Mouse (Mus musculus): ENCODE results near the gene Slc39a2. TPM values are rescaled to one million over a fixed set of nuclear protein-coding genes. Genes with fewer than 3 reads are reported as not detected.

Slc39a2 gene
- polyA plus RNA-seq, 1 experiment from 2014 or later: 0.98 TPM

DNA sequence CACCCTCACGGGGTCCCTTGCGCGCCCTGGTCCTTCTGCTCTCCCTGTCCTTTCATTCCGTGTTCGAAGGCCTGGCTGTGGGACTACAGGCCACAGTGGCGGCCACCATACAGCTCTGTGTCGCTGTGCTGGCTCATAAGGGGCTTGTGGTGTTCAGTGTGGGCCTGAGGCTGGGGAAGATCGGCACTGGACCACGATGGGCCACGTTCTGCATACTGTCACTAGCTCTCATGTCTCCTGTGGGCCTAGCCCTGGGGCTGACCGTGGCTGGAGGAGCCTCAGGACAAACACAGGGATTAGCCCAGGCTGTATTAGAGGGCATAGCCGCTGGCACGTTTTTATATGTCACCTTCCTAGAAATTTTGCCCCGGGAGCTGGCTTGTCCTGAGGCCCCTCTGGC lies 2.4 kb downstream of the Slc39a2 start:
- H3K4me2 ChIP-seq (ENCODE audit: low read depth, low read length): no peak overlapping the region
- H3K36me3 ChIP-seq (ENCODE audit: control insufficient read depth, insufficient read depth, low read length): peaks cover 11% of the 10 kb centered on the region; the same call in 1 of the 2 replicates
- no peak overlapping the region for H3K4me3 ChIP-seq (replicated peaks; ENCODE audit: low read length)
- no peaks in the 10 kb centered on the region for H3K27me3 ChIP-seq (ENCODE audit: control insufficient read depth, insufficient read depth, low read length)
- no peak overlapping the region for H3K27ac ChIP-seq (ENCODE audit: low read length)
- H3K4me1 ChIP-seq (ENCODE audit: control insufficient read depth, insufficient read depth, low read length): no peaks in the 10 kb centered on the region
- no peak for ATAC-seq (ENCODE audit: insufficient read depth, low FRiP score)
- H3K9ac ChIP-seq (ENCODE audit: low read length): 0 out of 2 replicates have a peak overlapping the region, but pooled peaks have one; percentile 2
- 76% methylated on average over 14 of the region's 14 CpGs for WGBS
- no peaks in the 10 kb centered on the region for H3K9me3 ChIP-seq (replicated peaks; ENCODE audit: control insufficient read depth, low read length)

DNA sequence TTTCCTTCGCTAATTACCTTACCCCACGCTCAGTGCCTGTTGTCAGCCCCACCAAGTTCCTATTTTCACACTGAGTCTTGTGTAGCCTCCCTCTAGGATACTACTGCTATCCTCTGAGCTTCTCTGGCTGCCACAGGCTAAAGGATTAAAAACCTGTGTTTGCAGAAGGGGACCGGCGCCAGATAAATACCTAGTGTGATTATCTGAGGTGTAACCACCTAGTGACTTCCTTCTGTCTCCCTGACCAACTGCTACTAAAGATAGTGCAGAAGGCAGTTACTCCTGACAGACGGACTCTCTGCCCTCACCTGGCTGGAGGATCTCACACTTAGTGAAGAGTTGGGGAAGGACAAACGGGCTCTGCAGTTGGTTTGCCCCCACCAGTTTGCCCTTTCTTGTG lies 3.3 kb downstream of the Slc39a2 start:
- no peak overlapping the region for H3K4me2 ChIP-seq (ENCODE audit: low read depth, low read length)
- H3K4me3 ChIP-seq (replicated peaks; ENCODE audit: low read length): no peak overlapping the region
- H3K27ac ChIP-seq (ENCODE audit: low read length): no peak overlapping the region
- no peak for ATAC-seq (ENCODE audit: insufficient read depth, low FRiP score)
- H3K9me3 ChIP-seq (replicated peaks; ENCODE audit: control insufficient read depth, low read length): no peaks in the 10 kb centered on the region
- H3K27me3 ChIP-seq (ENCODE audit: control insufficient read depth, insufficient read depth, low read length): no peaks in the 10 kb centered on the region
- peaks cover 9% of the 10 kb centered on the region; the same call in 1 of the 2 replicates for H3K36me3 ChIP-seq (ENCODE audit: control insufficient read depth, insufficient read depth, low read length)
- no peaks in the 10 kb centered on the region for H3K4me1 ChIP-seq (ENCODE audit: control insufficient read depth, insufficient read depth, low read length)
- H3K9ac ChIP-seq (ENCODE audit: low read length): no peak overlapping the region
- WGBS: 66% methylated on average over 6 of the region's 6 CpGs

DNA sequence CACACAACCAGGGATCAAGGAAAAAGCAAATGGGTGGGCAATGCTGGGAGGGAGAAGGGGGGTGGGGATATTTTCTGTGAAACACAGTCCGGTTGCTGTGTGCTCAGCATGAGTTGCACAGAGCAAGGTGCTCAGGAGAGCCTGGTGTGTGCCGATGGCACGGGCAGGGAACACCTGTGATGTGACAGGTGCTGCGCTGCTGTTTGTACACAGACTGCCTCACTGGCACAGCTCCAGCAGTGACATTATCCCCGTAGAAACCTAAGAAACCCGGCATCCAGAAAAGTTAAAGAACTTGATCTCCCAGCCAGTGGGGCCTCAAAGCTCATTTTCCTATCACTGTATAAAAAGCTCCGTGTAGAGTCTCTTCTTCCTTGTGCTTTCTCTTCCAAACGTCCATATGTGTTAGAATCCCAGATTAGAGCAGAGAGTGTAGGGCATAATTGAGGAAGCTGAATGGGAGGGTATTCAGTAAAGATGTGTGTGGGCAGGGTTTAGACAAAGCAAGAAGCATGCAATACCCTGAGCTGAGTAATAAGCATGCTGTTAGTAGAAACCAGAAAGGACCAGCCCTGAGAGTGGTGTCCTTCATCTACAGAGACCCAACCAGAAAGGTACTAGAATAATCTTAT lies 4.0 kb downstream of the Slc39a2 start:
- Histone ChIP-seq H3K4me3 (replicated peaks; ENCODE audit: low read length) (no peak overlapping the region), H3K27ac (ENCODE audit: low read length) (no peak overlapping the region), H3K9me3 (replicated peaks; ENCODE audit: control insufficient read depth, low read length) (no peaks in the 10 kb centered on the region), H3K4me2 (ENCODE audit: low read depth, low read length) (no peak overlapping the region), H3K36me3 (ENCODE audit: control insufficient read depth, insufficient read depth, low read length) (peaks cover 3% of the 10 kb centered on the region; the same call in 1 of the 2 replicates), H3K27me3 (ENCODE audit: control insufficient read depth, insufficient read depth, low read length) (no peaks in the 10 kb centered on the region), H3K4me1 (ENCODE audit: control insufficient read depth, insufficient read depth, low read length) (no peaks in the 10 kb centered on the region), H3K9ac (ENCODE audit: low read length) (no peak overlapping the region; the same call in 1 of the 2 replicates)
- 53% methylated on average over 8 of the region's 8 CpGs for WGBS
- ATAC-seq (ENCODE audit: insufficient read depth, low FRiP score): no peak

DNA sequence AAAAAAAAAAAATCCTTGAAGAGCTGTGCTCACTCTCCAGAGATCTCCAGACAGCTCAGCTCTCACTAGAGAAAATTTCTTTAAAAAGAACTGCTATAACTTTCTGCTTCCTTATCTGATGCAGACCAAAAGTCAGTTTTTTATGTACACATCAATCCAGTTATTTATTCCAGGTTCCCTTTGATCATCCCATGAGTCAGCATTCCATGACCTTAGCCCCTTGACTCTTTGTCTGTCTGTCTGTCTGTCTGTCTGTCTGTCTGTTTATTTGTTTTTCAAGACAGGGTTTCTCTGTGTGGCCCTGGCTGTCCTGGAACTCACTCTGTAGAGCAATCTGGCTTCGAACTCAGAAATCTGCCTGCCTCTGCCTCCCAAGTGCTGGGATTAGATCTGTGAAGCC lies 6.7 kb downstream of the Slc39a2 start:
- no peaks in the 10 kb centered on the region; the same call in 1 of the 2 replicates for H3K4me1 ChIP-seq (ENCODE audit: control insufficient read depth, insufficient read depth, low read length)
- no peak overlapping the region for H3K9ac ChIP-seq (ENCODE audit: low read length)
- H3K4me3 ChIP-seq (replicated peaks; ENCODE audit: low read length): no peak overlapping the region
- H3K9me3 ChIP-seq (replicated peaks; ENCODE audit: control insufficient read depth, low read length): no peaks in the 10 kb centered on the region
- H3K27me3 ChIP-seq (ENCODE audit: control insufficient read depth, insufficient read depth, low read length): no peaks in the 10 kb centered on the region
- H3K27ac ChIP-seq (ENCODE audit: low read length): no peak overlapping the region
- no peak overlapping the region for H3K4me2 ChIP-seq (ENCODE audit: low read depth, low read length)
- H3K36me3 ChIP-seq (ENCODE audit: control insufficient read depth, insufficient read depth, low read length): no peaks in the 10 kb centered on the region
- ATAC-seq (ENCODE audit: insufficient read depth, low FRiP score): no peak
- WGBS: 93% methylated on average over 1 of the region's 1 CpGs

DNA sequence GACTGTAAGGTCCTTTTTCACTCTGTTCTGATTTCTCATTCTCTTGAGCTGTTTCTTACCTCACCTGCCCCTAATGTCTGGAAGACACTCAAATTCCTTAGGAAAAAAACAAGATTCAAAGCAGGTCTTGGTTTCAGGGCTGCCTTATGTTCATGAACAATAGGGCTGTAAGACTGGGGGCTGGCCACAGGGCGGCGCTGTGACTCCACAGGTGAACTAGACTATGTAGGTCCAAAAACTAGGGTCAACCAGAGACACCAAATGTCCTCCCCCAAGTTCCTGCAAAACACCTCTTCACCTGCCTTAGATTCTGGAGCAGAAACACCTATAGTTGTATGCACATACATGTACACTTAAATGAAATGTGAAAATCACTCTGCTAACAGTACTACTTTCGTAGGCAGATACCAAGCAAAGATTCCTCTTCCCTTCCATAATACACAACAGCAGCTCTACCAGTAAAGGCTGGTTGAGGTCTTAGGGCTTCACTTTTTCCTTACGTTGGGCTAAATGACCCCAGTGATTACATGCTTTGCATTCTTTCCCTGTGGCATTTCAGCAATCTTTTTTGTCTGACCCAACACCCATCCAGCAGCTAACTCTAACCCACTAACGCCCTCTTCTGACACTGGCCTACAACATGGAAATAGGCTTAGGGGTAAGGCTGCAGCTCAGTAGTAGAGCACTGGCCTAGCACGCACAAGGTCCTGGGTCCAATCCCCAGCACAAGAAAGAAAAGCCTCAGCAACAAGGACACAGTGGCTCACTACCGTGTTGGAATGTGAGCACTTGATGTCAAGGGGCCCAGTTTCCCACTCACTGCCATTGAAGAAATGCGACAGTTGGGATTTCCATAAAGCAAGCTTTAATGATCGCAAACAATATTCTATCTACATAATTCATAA lies 10.4 kb downstream of the Slc39a2 start:
- Histone ChIP-seq H3K9ac (ENCODE audit: low read length) (no peak overlapping the region), H3K4me2 (ENCODE audit: low read depth, low read length) (no peak overlapping the region), H3K36me3 (ENCODE audit: control insufficient read depth, insufficient read depth, low read length) (0 out of 2 replicates have a peak, but pooled peaks cover 6% of the 10 kb centered on the region), H3K4me1 (ENCODE audit: control insufficient read depth, insufficient read depth, low read length) (no peaks in the 10 kb centered on the region; the same call in 1 of the 2 replicates), H3K27ac (ENCODE audit: low read length) (no peak overlapping the region), H3K9me3 (replicated peaks; ENCODE audit: control insufficient read depth, low read length) (no peaks in the 10 kb centered on the region), H3K27me3 (ENCODE audit: control insufficient read depth, insufficient read depth, low read length) (no peaks in the 10 kb centered on the region), H3K4me3 (replicated peaks; ENCODE audit: low read length) (no peak overlapping the region)
- 54% methylated on average over 9 of the region's 9 CpGs for WGBS
- ATAC-seq (ENCODE audit: insufficient read depth, low FRiP score): peak; percentile 51; the same call in 1 of the 2 replicates

DNA sequence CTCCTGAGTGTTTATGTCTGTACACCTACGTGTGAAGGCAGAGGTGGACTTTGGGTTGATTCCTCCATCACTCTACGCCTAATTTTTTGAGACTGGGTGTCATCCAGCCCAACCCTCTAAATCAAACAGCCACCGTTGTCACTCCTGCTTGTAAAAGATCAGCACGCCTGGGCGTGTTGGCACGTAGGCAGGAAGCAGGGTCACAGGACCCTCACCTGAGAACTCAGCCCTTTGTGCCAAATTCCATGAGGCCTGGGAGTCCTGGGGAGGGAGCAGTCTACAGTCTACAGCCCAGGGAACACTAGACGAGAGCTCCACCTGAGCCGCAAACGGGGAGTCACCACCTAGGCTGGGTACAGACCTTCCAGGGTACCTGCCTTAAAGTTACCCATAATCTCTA lies 11.1 kb downstream of the Slc39a2 start:
- ATAC-seq (ENCODE audit: insufficient read depth, low FRiP score): peak; percentile 50; the same call in 1 of the 2 replicates
- 66% methylated on average over 9 of the region's 9 CpGs for WGBS
- Histone ChIP-seq H3K4me2 (ENCODE audit: low read depth, low read length) (no peak overlapping the region), H3K27me3 (ENCODE audit: control insufficient read depth, insufficient read depth, low read length) (no peaks in the 10 kb centered on the region), H3K4me1 (ENCODE audit: control insufficient read depth, insufficient read depth, low read length) (no peaks in the 10 kb centered on the region; the same call in 1 of the 2 replicates), H3K9me3 (replicated peaks; ENCODE audit: control insufficient read depth, low read length) (no peaks in the 10 kb centered on the region), H3K9ac (ENCODE audit: low read length) (no peak overlapping the region), H3K27ac (ENCODE audit: low read length) (peak overlapping the region; percentile 49), H3K36me3 (ENCODE audit: control insufficient read depth, insufficient read depth, low read length) (0 out of 2 replicates have a peak, but pooled peaks cover 6% of the 10 kb centered on the region), H3K4me3 (replicated peaks; ENCODE audit: low read length) (no peak overlapping the region)

DNA sequence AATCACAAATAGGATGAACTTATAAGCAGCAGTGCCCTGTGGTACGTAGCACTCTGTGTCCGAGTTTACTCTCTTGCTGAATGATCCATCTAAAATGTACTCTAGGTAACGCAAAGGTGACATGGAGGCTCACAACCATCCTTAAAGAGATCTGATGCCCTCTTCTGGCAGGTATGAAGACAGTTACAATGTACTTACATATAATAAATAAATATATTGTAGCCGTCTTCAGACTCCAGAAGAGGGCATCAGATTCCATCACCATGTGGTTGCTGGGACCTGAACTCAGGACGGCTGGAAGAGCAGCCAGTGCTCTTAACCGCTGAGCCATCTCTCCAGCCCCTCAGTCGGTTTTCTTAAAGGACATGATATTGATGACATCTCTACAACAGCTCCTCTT lies 12.0 kb downstream of the Slc39a2 start:
- no peak for ATAC-seq (ENCODE audit: insufficient read depth, low FRiP score)
- Histone ChIP-seq H3K4me2 (ENCODE audit: low read depth, low read length) (no peak overlapping the region), H3K27me3 (ENCODE audit: control insufficient read depth, insufficient read depth, low read length) (no peaks in the 10 kb centered on the region), H3K36me3 (ENCODE audit: control insufficient read depth, insufficient read depth, low read length) (0 out of 2 replicates have a peak, but pooled peaks cover 6% of the 10 kb centered on the region), H3K9ac (ENCODE audit: low read length) (no peak overlapping the region), H3K27ac (ENCODE audit: low read length) (no peak overlapping the region), H3K4me3 (replicated peaks; ENCODE audit: low read length) (no peak overlapping the region), H3K9me3 (replicated peaks; ENCODE audit: control insufficient read depth, low read length) (no peaks in the 10 kb centered on the region), H3K4me1 (ENCODE audit: control insufficient read depth, insufficient read depth, low read length) (no peaks in the 10 kb centered on the region; the same call in 1 of the 2 replicates)
- WGBS: 67% methylated on average over 7 of the region's 7 CpGs

DNA sequence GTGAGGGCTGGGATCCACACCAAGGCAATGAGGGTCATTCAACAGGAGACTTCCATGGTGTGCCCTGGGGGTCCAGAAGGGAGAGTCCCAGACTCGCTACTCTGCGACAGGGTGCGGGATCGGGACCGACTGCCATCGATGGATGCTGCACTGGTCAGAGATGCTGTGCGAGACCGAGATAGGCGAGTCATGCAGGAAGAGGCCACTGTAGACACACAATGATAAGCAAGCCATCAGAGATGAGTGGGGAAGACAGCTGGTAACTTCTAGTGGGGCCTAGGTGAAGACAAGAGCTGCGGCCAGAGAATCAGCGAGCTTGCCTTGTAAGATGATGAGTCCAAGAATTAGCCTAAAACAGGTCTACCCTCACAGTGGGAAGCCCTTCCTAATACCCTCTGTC lies 13.4 kb downstream of the Slc39a2 start:
- Histone ChIP-seq H3K36me3 (ENCODE audit: control insufficient read depth, insufficient read depth, low read length) (0 out of 2 replicates have a peak, but pooled peaks cover 6% of the 10 kb centered on the region), H3K4me1 (ENCODE audit: control insufficient read depth, insufficient read depth, low read length) (no peaks in the 10 kb centered on the region; the same call in 1 of the 2 replicates), H3K9me3 (replicated peaks; ENCODE audit: control insufficient read depth, low read length) (no peaks in the 10 kb centered on the region), H3K27me3 (ENCODE audit: control insufficient read depth, insufficient read depth, low read length) (no peaks in the 10 kb centered on the region), H3K9ac (ENCODE audit: low read length) (no peak overlapping the region), H3K4me3 (replicated peaks; ENCODE audit: low read length) (no peak overlapping the region), H3K27ac (ENCODE audit: low read length) (no peak overlapping the region), H3K4me2 (ENCODE audit: low read depth, low read length) (no peak overlapping the region)
- 91% methylated on average over 11 of the region's 11 CpGs for WGBS
- no peak for ATAC-seq (ENCODE audit: insufficient read depth, low FRiP score)

DNA sequence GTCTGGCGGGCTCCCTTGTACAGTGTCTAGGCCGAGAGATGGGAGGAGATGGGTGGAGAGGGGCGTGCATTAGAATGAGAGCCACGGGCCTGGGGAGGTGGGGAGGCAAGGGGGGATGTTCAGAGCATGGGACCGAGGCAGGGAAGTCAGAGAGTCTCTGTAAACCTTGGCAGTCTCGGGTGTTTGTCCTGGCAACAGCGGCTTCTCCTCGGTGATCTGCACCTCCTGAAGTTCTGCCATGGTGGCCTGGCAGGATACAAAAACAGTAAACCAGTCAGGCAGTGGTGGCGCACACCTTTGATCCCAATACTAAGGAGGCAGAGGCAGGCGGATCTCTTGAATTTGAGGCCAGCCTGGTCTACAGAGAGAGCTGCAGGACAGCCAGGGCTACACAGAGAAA lies 18.6 kb downstream of the Slc39a2 start:
- peaks cover 15% of the 10 kb centered on the region; the same call in 1 of the 2 replicates for H3K4me1 ChIP-seq (ENCODE audit: control insufficient read depth, insufficient read depth, low read length)
- no peak for ATAC-seq (ENCODE audit: insufficient read depth, low FRiP score)
- WGBS: 85% methylated on average over 10 of the region's 10 CpGs

More for the DNA sequence above, 18.6 kb downstream of the Slc39a2 start:
- no peaks in the 10 kb centered on the region for H3K36me3 ChIP-seq (ENCODE audit: control insufficient read depth, insufficient read depth, low read length)
- no peaks in the 10 kb centered on the region for H3K9me3 ChIP-seq (replicated peaks; ENCODE audit: control insufficient read depth, low read length)
- H3K4me3 ChIP-seq (replicated peaks; ENCODE audit: low read length): no peak overlapping the region
- H3K27ac ChIP-seq (ENCODE audit: low read length): no peak overlapping the region
- no peaks in the 10 kb centered on the region for H3K27me3 ChIP-seq (ENCODE audit: control insufficient read depth, insufficient read depth, low read length)
- no peak overlapping the region for H3K9ac ChIP-seq (ENCODE audit: low read length)
- H3K4me2 ChIP-seq (ENCODE audit: low read depth, low read length): no peak overlapping the region

All from stomach, embryonic 16.5 days (tissue).